Mouse (Mus musculus): Measurements from ENCODE around the gene Slc15a5. TPM values are rescaled to one million over a fixed set of nuclear protein-coding genes. Genes with fewer than 3 reads are reported as not detected.

Slc15a5 gene
- polyA plus RNA-seq, 1 experiment from 2014 or later: 0.53 TPM

- Histone ChIP-seq H3K4me2 (ENCODE audit: low read length) (no peak overlapping the region), H3K9ac (ENCODE audit: low read depth, low read length) (no peak overlapping the region), H3K27me3 (ENCODE audit: control insufficient read depth, insufficient read depth, low read depth, low read length) (no peaks in the 10 kb centered on the region), H3K36me3 (ENCODE audit: control insufficient read depth, insufficient read depth, low read length) (no peaks in the 10 kb centered on the region), H3K4me1 (ENCODE audit: control insufficient read depth, insufficient read depth, low read length) (no peaks in the 10 kb centered on the region), H3K4me3 (ENCODE audit: low read depth, low read length) (no peak overlapping the region), H3K9me3 (replicated peaks; ENCODE audit: control insufficient read depth, low read length, poor library complexity, severe bottlenecking) (no peaks in the 10 kb centered on the region), H3K27ac (ENCODE audit: low read length) (no peak overlapping the region)
- ATAC-seq: no peak
- 92% methylated on average over 4 of the region's 4 CpGs for WGBS
Measured at GRCm38 (mm10) chr6:138041865-138042264, 37.9 kb downstream of the Slc15a5 start.

- no peaks in the 10 kb centered on the region for H3K9me3 ChIP-seq (replicated peaks; ENCODE audit: control insufficient read depth, low read length, poor library complexity, severe bottlenecking)
- no peaks in the 10 kb centered on the region for H3K27me3 ChIP-seq (ENCODE audit: control insufficient read depth, insufficient read depth, low read depth, low read length)
- H3K36me3 ChIP-seq (ENCODE audit: control insufficient read depth, insufficient read depth, low read length): no peaks in the 10 kb centered on the region
- no peak overlapping the region for H3K9ac ChIP-seq (ENCODE audit: low read depth, low read length)
- WGBS: 87% methylated on average over 5 of the region's 5 CpGs
- H3K4me1 ChIP-seq (ENCODE audit: control insufficient read depth, insufficient read depth, low read length): no peaks in the 10 kb centered on the region
- H3K4me3 ChIP-seq (ENCODE audit: low read depth, low read length): no peak overlapping the region
- no peak overlapping the region for H3K27ac ChIP-seq (ENCODE audit: low read length)
- no peak for ATAC-seq
- H3K4me2 ChIP-seq (ENCODE audit: low read length): no peak overlapping the region
Measured at GRCm38 (mm10) chr6:138037587-138037986, 42.1 kb downstream of the Slc15a5 start.

GRCm38 (mm10) chr6:138036891-138037290 is 42.8 kb downstream of the Slc15a5 start:
- Histone ChIP-seq H3K9me3 (replicated peaks; ENCODE audit: control insufficient read depth, low read length, poor library complexity, severe bottlenecking) (no peaks in the 10 kb centered on the region), H3K36me3 (ENCODE audit: control insufficient read depth, insufficient read depth, low read length) (no peaks in the 10 kb centered on the region), H3K4me3 (ENCODE audit: low read depth, low read length) (no peak overlapping the region), H3K27ac (ENCODE audit: low read length) (no peak overlapping the region), H3K9ac (ENCODE audit: low read depth, low read length) (no peak overlapping the region), H3K4me2 (ENCODE audit: low read length) (no peak overlapping the region), H3K4me1 (ENCODE audit: control insufficient read depth, insufficient read depth, low read length) (no peaks in the 10 kb centered on the region), H3K27me3 (ENCODE audit: control insufficient read depth, insufficient read depth, low read depth, low read length) (no peaks in the 10 kb centered on the region)
- 92% methylated on average over 12 of the region's 12 CpGs for WGBS
- ATAC-seq: no peak

- H3K4me2 ChIP-seq (ENCODE audit: low read length): no peak overlapping the region
- H3K27me3 ChIP-seq (ENCODE audit: control insufficient read depth, insufficient read depth, low read depth, low read length): no peaks in the 10 kb centered on the region
- no peaks in the 10 kb centered on the region for H3K36me3 ChIP-seq (ENCODE audit: control insufficient read depth, insufficient read depth, low read length)
- no peaks in the 10 kb centered on the region for H3K9me3 ChIP-seq (replicated peaks; ENCODE audit: control insufficient read depth, low read length, poor library complexity, severe bottlenecking)
- ATAC-seq: no peak
- no peak overlapping the region for H3K4me3 ChIP-seq (ENCODE audit: low read depth, low read length)
- no peak overlapping the region for H3K27ac ChIP-seq (ENCODE audit: low read length)
- no peak overlapping the region for H3K9ac ChIP-seq (ENCODE audit: low read depth, low read length)
- no peaks in the 10 kb centered on the region for H3K4me1 ChIP-seq (ENCODE audit: control insufficient read depth, insufficient read depth, low read length)
Measured at GRCm38 (mm10) chr6:138016898-138017297, 62.8 kb downstream of the Slc15a5 start.

GRCm38 (mm10) chr6:138014976-138015674 is 64.6 kb downstream of the Slc15a5 start:
- ATAC-seq: no peak
- WGBS: 74% methylated on average over 16 of the region's 16 CpGs
- H3K4me3 ChIP-seq (ENCODE audit: low read depth, low read length): no peak overlapping the region
- no peaks in the 10 kb centered on the region for H3K4me1 ChIP-seq (ENCODE audit: control insufficient read depth, insufficient read depth, low read length)
- H3K36me3 ChIP-seq (ENCODE audit: control insufficient read depth, insufficient read depth, low read length): no peaks in the 10 kb centered on the region
- no peak overlapping the region for H3K9ac ChIP-seq (ENCODE audit: low read depth, low read length)
- H3K27me3 ChIP-seq (ENCODE audit: control insufficient read depth, insufficient read depth, low read depth, low read length): no peaks in the 10 kb centered on the region
- H3K4me2 ChIP-seq (ENCODE audit: low read length): no peak overlapping the region
- H3K9me3 ChIP-seq (replicated peaks; ENCODE audit: control insufficient read depth, low read length, poor library complexity, severe bottlenecking): no peaks in the 10 kb centered on the region
- H3K27ac ChIP-seq (ENCODE audit: low read length): no peak overlapping the region

GRCm38 (mm10) chr6:138011955-138012354 is 67.8 kb downstream of the Slc15a5 start:
- no peak for ATAC-seq
- Histone ChIP-seq H3K9me3 (replicated peaks; ENCODE audit: control insufficient read depth, low read length, poor library complexity, severe bottlenecking) (no peaks in the 10 kb centered on the region), H3K4me1 (ENCODE audit: control insufficient read depth, insufficient read depth, low read length) (no peaks in the 10 kb centered on the region), H3K27me3 (ENCODE audit: control insufficient read depth, insufficient read depth, low read depth, low read length) (no peaks in the 10 kb centered on the region), H3K4me2 (ENCODE audit: low read length) (no peak overlapping the region), H3K27ac (ENCODE audit: low read length) (no peak overlapping the region), H3K9ac (ENCODE audit: low read depth, low read length) (no peak overlapping the region), H3K36me3 (ENCODE audit: control insufficient read depth, insufficient read depth, low read length) (no peaks in the 10 kb centered on the region), H3K4me3 (ENCODE audit: low read depth, low read length) (no peak overlapping the region)
- WGBS: 71% methylated on average over 6 of the region's 6 CpGs

- ATAC-seq: no peak
- no peaks in the 10 kb centered on the region for H3K9me3 ChIP-seq (replicated peaks; ENCODE audit: control insufficient read depth, low read length, poor library complexity, severe bottlenecking)
- no peak overlapping the region for H3K4me3 ChIP-seq (ENCODE audit: low read depth, low read length)
- H3K36me3 ChIP-seq (ENCODE audit: control insufficient read depth, insufficient read depth, low read length): no peaks in the 10 kb centered on the region
- no peak overlapping the region for H3K27ac ChIP-seq (ENCODE audit: low read length)
- no peak overlapping the region for H3K4me2 ChIP-seq (ENCODE audit: low read length)
- no peaks in the 10 kb centered on the region for H3K27me3 ChIP-seq (ENCODE audit: control insufficient read depth, insufficient read depth, low read depth, low read length)
- H3K4me1 ChIP-seq (ENCODE audit: control insufficient read depth, insufficient read depth, low read length): no peaks in the 10 kb centered on the region
- WGBS: 85% methylated on average over 6 of the region's 6 CpGs
- no peak overlapping the region for H3K9ac ChIP-seq (ENCODE audit: low read depth, low read length)
Measured at GRCm38 (mm10) chr6:138007705-138008104, 72.0 kb downstream of the Slc15a5 start.

GRCm38 (mm10) chr6:138006525-138007251 is 73.0 kb downstream of the Slc15a5 start:
- Histone ChIP-seq H3K4me3 (ENCODE audit: low read depth, low read length) (no peak overlapping the region), H3K27me3 (ENCODE audit: control insufficient read depth, insufficient read depth, low read depth, low read length) (no peaks in the 10 kb centered on the region), H3K4me2 (ENCODE audit: low read length) (no peak overlapping the region), H3K27ac (ENCODE audit: low read length) (no peak overlapping the region), H3K9ac (ENCODE audit: low read depth, low read length) (no peak overlapping the region), H3K9me3 (replicated peaks; ENCODE audit: control insufficient read depth, low read length, poor library complexity, severe bottlenecking) (no peaks in the 10 kb centered on the region), H3K36me3 (ENCODE audit: control insufficient read depth, insufficient read depth, low read length) (no peaks in the 10 kb centered on the region), H3K4me1 (ENCODE audit: control insufficient read depth, insufficient read depth, low read length) (no peaks in the 10 kb centered on the region)
- ATAC-seq: no peak
- 84% methylated on average over 27 of the region's 27 CpGs for WGBS

GRCm38 (mm10) chr6:137989853-137990252 is 89.9 kb downstream of the Slc15a5 start:
- no peak overlapping the region for H3K4me2 ChIP-seq (ENCODE audit: low read length)
- ATAC-seq: no peak
- no peaks in the 10 kb centered on the region for H3K4me1 ChIP-seq (ENCODE audit: control insufficient read depth, insufficient read depth, low read length)
- H3K27me3 ChIP-seq (ENCODE audit: control insufficient read depth, insufficient read depth, low read depth, low read length): no peaks in the 10 kb centered on the region
- no peak overlapping the region for H3K4me3 ChIP-seq (ENCODE audit: low read depth, low read length)
- H3K9ac ChIP-seq (ENCODE audit: low read depth, low read length): no peak overlapping the region
- H3K9me3 ChIP-seq (replicated peaks; ENCODE audit: control insufficient read depth, low read length, poor library complexity, severe bottlenecking): no peaks in the 10 kb centered on the region
- H3K27ac ChIP-seq (ENCODE audit: low read length): no peak overlapping the region
- H3K36me3 ChIP-seq (ENCODE audit: control insufficient read depth, insufficient read depth, low read length): no peaks in the 10 kb centered on the region

All from midbrain, embryonic 16.5 days (tissue).